Mouse (Mus musculus): Measurements from ENCODE around the gene Arhgap1. TPM values are rescaled to one million over a fixed set of nuclear protein-coding genes. Genes with fewer than 3 reads are reported as not detected.

The Arhgap1 gene
- total RNA-seq, 2 experiments from 2014 or later = 87.4 to 99.0 TPM

- no peak for DNase-seq
- intact Hi-C loops (cut with DNase I) = no loop called here
These were observed 39.8 kb downstream of the Arhgap1 start for GRCm38 (mm10) chr2:91689452-91689851.

- intact Hi-C loops (cut with DNase I) = no loop called here
- DNase-seq = no peak
These were observed 46.0 kb downstream of the Arhgap1 start for GRCm38 (mm10) chr2:91695436-91696224.

- intact Hi-C loops (cut with DNase I) = no loop called here
- DNase-seq = no peak
These were observed 46.5 kb downstream of the Arhgap1 start for GRCm38 (mm10) chr2:91696225-91696590.

- intact Hi-C loops (cut with DNase I) = no loop called here
- no peak for DNase-seq
These were observed 49.6 kb downstream of the Arhgap1 start for GRCm38 (mm10) chr2:91699225-91699624.

GRCm38 (mm10) chr2:91701366-91701765 is 51.7 kb downstream of the Arhgap1 start:
- intact Hi-C loops (cut with DNase I) = no loop called here
- DNase-seq = no peak

GRCm38 (mm10) chr2:91705736-91706135 is 56.1 kb downstream of the Arhgap1 start:
- no peak for DNase-seq
- intact Hi-C loops (cut with DNase I) = no loop called here

- no peak for DNase-seq
- intact Hi-C loops (cut with DNase I) = no loop called here
These were observed 56.8 kb downstream of the Arhgap1 start for GRCm38 (mm10) chr2:91706456-91706855.

GRCm38 (mm10) chr2:91708361-91708760 is 58.7 kb downstream of the Arhgap1 start:
- DNase-seq = no peak
- intact Hi-C loops (cut with DNase I) = no loop called here

GRCm38 (mm10) chr2:91710272-91711234 is 60.9 kb downstream of the Arhgap1 start, which contains the start of the genes Atg13 and Harbi1:
Gene Atg13 (minus strand): TSS chr2:91710576.
Gene Harbi1 (plus strand): TSS chr2:91710852.
- peak; percentile 93 for DNase-seq
- intact Hi-C loops (cut with DNase I) = no loop called here

GRCm38 (mm10) chr2:91711256-91711925 is 61.7 kb downstream of the Arhgap1 start:
- intact Hi-C loops (cut with DNase I) = no loop called here
- no peak for DNase-seq

- intact Hi-C loops (cut with DNase I) = no loop called here
- DNase-seq = no peak
These were observed 65.3 kb downstream of the Arhgap1 start for GRCm38 (mm10) chr2:91714921-91715320.

GRCm38 (mm10) chr2:91718276-91718675 is 68.6 kb downstream of the Arhgap1 start:
- no peak for DNase-seq
- intact Hi-C loops (cut with DNase I) = no loop called here

Other genes starting within 250 kb of the Arhgap1 start
- 100 to 1,000 TPM; 106 to 109 TPM for gene 1110051M20Rik, start 205.2 kb upstream of the Arhgap1 start, total RNA-seq (2021)
- gene Lrp4, start 192.3 kb upstream of the Arhgap1 start, total RNA-seq (2021) = 10 to 100 TPM; 14.4 to 15.4 TPM
- 100 to 1,000 TPM; 156 to 163 TPM for gene Ckap5, start 123.1 kb upstream of the Arhgap1 start, total RNA-seq (2021)
- gene F2, start 13.4 kb upstream of the Arhgap1 start, total RNA-seq (2021) = under 1 TPM in 1 of 2 experiments, not detected in 1; 0.26 TPM
- 10 to 100 TPM; 24.2 to 26.2 TPM for gene Zfp408, start 69 bp upstream of the Arhgap1 start, total RNA-seq (2021)
- gene Atg13, start 60.7 kb downstream of the Arhgap1 start, total RNA-seq (2021) = 10 to 100 TPM; 40.1 to 40.9 TPM
- 1 to 10 TPM; 8.4 to 9.9 TPM for gene Harbi1, start 61.0 kb downstream of the Arhgap1 start, total RNA-seq (2021)
- gene Ambra1, start 80.3 kb downstream of the Arhgap1 start, total RNA-seq (2021) = 10 to 100 TPM; 56.5 to 56.7 TPM

Data from left cerebral cortex, postnatal 4 days (tissue).